Mouse (Mus musculus): Measurements from ENCODE around the gene Rab31. TPM values are rescaled to one million over a fixed set of nuclear protein-coding genes. Genes with fewer than 3 reads are reported as not detected.

Gene Rab31
- total RNA-seq, 2 experiments from 2014 or later, result 6.9 to 8.1 TPM

DNA sequence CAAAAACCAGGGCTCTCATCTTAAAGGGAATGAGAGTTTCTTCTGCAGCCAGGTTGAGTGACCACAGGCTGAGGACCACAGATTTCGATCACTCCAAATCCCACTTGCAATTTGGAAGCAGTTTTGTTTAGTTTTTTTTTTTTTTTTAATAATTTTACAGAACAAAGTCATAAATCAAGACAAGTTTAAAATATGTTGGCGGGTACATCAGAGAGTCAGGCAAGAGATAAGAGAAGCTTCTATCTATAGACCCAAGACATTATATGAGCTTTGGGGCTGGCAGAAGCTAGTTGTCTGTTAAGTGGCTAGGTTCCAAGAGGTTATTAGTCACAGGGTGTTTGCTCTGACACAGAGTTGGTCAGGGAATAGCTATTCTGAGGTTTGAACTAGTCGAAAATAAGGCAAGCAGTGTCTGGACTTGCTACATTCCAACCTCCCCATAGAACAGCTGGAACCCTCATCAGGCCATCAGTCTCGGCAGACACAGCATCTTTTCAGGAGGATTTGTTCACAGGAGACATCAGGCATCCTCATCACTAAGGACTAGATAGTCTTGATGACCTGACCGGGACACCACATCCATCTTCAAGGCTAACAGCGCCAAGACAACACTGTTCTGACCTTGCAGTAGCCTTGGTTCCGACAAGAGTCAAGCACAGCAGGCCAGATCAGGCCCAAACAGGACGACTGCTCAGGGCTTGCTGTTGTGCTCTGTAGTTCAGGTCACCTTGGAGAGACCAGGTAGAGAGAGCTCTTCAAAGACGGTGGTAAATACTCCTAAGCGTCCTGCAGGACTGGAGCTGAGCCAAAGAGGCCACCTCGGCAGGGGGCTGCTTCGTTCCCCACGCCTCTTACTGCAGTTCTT is 68.8 kb downstream of the Rab31 start:
- no peak for DNase-seq

DNA sequence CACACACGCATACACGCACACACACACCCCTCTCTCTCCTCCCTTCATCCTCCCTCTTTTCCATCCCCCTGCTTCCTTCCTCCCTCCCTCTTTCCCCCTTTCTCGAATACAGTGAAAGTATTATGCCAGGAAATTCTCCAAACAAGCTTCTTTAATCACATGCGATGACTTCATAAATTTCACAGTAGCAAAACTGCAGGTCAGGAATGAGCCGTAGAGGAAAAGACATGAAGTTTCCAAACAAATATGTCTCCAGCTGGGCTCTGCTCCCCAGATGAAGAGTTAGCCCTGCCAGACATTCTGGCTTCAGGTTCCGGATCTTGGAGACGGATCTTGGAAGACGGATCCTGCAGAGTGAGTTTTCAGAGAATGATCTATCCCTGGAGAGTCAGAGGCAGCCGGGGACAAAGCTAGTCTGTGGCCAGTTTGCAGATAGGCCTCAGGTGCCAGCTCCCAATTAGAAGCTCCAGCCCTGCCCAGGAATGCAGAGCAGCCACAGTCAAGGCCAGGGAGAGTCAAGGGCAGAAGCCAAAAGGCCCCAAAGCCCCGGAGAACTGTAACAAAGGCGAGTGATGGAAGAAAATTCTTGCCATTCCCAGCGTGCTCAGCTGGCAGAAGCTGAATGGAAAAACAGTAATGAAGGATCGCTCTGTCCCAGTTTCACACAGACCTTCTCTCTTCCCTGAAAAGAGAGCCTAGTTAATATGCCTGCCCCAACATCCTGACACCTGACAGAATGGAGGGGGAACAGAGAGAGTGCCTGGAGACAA is 70.6 kb downstream of the Rab31 start:
- DNase-seq, result peak; percentile 89

DNA sequence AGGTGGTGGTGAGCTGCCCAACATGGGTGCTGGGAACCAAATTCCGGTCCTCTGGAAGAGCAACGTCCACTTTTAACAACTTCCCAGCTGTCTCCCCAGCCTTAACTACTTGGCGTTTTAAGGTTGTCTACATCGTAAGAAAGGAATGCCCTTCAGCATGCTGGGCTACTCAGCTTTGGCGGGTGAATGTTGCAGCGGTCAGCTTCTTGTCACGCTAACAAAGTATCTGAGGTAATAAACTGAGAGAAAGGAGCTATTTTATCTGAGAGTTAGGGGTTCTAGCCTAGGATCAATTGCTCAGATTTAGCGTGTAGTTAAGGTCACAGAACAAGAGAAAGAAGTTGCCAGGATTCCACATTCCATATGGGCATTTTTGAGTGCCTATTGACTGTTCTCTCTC is 71.2 kb downstream of the Rab31 start:
- no peak for DNase-seq

DNA sequence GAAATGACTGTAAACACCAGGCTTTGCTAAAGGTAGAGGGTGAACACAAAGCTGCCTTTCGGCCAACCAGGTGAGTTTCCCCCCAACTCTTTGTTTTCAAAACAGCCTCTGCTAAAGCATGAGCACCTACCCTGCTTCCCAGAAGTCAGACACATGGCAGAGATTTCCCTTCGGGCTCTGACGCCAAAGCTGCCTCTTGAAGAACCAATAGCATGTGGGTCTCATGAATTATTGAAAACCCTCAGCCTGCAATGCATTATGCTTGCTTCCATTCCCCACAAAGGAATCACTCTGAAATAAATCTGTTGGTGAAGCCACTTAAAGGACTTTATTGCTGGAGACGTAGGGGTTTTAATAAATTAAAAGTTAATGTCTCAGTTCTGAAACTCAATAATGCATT is 72.5 kb downstream of the Rab31 start:
- no peak for DNase-seq

DNA sequence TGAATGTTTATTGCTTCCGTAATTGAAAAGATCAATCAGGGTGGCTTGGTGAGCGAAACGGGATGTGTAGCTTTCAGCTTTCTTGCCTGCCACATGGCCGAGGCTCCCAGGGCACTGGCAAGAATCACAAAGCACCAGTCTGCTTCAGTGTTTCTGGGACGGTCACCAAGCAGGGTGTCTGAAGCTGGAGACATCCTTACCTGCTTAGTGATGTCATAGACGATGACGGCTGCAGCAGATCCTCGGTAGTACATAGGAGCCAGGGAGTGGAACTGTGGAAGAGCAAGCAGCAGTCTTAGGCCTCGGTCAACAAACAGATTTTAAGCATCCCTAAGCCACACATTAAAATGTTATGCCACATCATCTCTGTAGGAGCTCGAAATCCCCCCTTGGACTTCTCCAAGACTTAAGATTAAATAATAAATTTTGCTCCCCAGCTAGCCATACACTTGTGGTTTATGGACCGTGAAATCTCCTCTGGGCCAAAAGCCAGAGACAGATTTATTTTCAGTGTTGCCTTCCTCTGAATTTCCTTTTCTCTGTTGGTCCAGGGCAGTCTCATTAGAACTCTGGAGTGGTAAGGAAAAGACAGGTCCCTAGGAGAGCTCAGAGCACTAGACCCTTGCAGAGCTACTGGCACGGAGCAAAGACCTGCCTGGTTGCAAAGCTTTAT is 74.6 kb downstream of the Rab31 start:
- DNase-seq, result no peak

DNA sequence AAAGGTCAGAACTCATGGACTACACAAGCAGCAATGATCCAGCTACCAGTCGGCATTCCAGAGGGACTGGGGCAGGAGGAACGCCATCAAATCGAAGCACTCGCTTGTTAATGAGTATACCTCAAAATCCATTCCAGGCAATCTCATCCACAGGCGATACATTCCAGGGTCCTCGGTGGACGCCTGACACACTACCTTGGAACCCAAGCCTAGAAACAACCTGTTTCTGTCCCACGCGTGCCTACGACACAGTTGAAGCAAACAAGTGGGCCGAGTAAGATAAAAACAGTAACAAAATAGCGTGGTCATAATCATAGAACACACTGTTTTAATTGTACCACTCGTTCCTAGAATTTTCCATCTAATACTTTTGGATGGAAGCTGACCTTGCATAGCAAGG is 75.6 kb downstream of the Rab31 start:
- no peak for DNase-seq

DNA sequence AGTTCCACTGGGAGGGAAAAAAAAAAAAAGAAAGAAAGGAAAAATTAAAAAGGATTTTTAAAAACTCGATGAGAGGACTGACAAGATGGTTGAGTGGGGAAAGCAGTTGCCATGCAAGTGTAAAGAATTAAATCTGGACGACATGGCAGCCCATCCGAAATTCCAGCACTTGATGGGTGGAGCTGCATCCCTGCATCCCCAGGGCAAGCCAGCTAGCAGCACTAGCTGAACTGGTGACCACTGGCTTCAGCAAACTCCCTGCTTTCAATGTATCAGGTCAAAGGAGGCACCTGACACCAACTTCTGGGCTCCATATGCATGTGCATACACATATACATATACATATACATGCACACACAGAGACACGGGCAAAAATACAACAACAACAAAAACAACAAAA is 80.3 kb downstream of the Rab31 start:
- no peak for DNase-seq

DNA sequence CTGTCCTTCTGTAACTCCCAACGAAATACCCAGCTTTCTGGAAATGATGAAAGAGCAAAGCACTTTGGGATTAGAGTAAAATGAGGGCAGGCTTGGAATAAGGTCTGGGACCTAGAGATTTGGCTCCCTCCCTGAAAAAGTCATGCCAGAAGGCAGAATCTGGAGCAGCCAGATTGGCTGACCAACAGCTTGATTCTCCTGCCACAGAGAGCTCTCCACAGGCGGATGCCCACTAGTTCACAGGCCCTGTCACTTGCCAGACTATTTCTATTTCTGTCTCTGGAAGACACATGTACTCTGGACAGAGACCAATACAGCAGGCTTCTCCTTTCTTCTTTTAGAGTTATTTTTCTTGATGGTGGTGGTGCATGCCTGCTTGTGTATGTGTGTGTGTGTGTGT is 88.8 kb downstream of the Rab31 start:
- DNase-seq, result peak; percentile 72

DNA sequence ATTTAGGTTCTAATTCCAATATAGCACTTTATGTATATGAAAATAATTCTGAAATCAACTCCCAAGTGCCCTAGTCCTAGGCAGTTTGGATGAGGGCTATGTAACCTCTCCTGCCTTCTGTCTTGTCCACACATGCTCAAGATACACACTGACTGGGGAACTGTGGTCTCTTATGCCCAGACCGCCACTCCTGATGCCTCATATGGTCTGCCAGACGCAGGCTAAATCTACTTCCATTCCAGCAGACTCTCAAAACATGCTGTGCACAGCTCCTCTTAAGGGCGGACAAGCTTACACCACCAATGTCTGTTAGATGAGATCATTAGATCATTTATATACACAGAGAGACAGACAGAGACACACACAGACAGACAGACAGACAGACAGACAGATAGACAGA is 89.2 kb downstream of the Rab31 start:
- peak; percentile 31 for DNase-seq

DNA sequence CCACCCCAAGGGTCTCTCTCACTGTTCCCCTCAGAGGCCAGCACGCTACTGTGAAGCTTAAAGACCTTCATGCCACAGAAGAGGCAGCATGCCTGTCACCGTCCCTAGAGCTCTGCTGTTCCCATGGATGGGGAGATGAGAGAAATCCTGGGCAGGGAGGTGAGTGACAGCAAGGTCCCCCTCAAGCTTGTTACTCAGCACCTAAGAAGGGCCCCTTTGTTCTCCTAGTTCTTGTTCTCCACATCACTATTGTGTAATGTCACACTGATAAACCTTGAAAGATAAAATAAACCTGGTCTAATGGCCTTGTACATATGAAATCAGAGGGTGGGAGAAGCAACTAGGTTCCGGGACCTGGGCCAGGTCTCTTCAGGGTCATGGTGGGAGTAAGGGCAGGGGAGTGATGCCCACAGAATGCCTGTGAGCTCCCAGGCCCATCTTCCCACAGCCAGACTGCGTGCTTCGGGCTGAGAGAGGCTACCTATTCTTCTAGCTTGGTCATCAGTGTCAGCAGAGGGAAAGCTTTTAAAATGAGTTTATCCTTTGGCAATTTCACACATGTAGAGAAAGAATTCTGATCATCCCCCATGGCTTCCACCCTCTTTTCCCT is 90.4 kb downstream of the Rab31 start:
- no peak for DNase-seq

DNA sequence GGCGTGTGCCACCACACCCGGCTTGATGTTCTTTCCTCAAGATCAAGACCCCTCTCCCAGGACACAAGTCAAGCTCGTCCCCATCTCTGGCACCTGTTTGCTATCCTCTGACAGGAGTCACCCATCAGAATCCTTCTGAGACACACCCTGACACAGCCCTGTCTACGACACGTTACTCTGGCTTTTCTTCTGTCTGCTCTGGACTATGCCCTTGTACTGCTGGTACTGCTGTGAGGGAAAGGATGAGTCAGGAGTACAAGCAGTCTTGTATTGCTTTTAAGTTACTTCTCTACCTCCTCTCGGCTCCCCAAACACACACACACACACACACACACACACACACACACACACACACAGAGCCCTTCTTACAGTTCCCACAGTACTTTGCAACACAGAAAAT is 91.0 kb downstream of the Rab31 start:
- DNase-seq, result no peak

DNA sequence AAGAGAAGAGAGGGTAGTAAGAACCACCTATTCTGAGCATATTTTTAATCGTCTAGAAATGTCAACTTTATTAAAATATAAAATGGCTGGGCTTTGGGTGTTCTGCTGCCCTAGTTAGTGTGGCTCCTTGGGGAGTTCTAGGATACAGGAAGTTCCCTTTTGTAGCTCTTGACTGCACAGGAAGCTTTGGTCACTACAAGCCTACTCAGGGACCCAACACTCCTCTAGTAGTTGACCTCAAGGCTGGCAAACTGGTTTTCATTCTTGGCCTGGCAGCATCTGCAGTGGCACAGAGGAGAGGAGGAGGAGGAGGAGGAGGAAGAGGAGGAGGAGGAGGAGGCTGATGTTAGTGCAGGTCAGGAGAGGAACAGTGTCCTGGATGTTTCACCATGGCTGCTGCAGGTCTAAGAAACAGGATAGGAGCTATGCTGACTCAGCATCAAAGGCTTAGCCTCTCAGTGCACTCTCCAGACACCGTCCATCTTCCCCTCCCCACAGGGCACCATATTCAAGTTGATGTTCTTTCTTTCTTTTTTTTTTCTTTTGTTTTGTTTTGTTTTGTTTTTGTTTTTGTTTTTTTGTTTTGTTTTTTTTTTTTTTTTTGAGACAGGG is 91.6 kb downstream of the Rab31 start:
- no peak for DNase-seq

DNA sequence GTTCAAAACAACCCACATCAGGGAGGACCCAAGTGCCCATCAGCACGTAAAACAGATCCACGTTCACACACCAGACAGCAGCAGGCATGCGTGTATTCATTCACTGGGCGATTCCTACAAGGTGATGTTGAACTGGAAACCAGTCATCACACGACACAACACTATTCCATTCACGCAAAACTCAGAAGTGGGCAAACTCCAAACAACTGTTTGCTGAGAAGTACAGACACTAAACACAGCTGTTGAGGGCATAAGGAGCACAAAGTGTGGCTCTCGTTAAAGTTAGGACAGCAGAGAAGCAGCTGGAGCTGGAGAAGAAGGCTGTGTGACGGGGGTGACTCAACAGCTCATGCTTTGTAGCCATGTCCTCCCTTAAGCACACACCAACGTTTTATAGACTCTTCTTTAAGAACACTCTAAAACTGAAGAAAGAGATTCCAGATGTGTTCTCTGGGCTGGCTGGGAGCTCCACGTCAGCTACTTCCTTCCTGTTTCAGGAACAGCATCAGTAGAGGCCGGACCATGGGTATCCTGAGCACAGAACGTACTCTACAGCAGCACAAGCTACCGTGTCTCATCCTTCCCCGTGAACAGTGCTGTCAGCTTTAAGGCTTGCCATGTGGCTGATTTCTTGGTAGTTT is 92.6 kb downstream of the Rab31 start:
- DNase-seq, result peak; percentile 56

DNA sequence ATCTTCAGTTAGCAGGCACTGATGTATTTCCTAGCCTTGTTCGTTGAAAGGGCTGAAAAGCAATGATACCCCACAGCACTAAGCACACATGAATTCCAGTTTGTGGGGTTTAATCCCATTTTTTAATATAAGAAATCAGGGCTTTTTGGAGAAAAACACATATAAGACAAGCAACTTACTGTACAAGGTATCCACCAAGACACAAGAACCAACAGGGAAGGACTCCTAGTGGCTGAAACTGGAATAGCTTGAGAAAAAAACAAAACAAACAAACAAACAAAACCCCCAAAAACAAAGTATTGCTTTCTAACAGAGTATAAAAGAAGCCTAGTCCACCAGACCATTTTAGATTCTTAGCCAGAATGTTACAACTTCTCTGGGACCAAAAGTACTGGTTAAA is 94.8 kb downstream of the Rab31 start:
- DNase-seq, result no peak

DNA sequence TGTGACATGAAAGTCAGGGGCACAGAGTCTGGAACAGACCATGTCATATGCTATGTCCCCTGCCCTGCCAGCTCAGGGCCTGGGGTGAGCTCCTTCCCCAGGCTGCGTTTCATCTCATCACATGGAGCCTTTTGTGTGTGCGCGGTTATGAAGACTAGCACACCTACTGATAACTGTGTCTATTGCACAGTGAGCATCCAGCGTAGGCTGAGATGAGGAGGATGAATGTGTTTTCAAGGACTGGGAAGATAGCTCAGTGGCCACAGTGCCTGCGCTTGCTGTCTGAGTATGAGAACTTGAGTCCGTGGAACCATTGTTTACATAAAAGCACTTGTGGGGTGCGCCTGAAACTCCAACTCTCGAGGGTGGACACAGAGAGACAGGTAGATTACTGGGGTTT is 96.0 kb downstream of the Rab31 start:
- no peak for DNase-seq

DNA sequence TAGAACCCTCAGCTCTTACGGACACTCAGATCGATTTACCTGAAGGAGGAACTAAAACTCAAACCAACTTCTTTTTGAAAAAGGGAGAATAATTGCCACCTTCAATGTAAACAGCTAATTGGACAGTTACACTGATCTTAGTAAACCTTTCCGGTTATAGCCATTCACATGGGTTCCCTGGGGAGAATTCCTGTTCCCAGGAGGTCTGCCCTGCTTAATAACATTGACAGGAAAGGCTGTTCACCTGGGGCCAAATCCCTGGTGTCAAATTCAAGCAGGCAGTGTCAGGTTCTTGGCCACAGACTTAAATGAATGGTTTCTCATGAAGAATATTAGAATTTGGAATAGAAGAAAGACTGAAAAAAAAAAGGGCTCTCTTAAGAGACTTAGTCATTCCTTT is 96.6 kb downstream of the Rab31 start:
- DNase-seq, result no peak

DNA sequence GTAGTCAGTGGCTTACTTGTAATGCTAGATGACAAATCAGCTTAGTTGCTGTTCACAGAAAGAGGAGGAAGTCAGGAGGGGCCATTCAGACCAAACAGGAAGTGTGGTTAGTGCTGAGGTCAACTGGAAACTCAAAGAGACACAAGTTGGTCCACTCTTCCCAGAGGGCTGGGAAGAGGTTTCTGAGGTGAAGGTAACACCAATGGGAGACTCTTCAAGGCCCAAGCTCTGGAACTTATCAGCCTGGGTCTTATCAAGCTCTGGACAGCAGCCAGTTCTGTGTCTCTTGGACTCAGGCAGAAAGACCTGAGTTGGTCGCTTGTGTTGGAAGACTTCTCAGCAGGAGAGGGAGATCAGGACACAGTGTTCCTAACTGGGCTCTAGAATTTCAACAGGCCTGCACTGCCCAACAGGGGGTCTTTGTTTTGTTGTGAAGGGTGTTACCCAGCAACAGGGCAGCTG is 97.8 kb downstream of the Rab31 start:
- DNase-seq, result no peak

DNA sequence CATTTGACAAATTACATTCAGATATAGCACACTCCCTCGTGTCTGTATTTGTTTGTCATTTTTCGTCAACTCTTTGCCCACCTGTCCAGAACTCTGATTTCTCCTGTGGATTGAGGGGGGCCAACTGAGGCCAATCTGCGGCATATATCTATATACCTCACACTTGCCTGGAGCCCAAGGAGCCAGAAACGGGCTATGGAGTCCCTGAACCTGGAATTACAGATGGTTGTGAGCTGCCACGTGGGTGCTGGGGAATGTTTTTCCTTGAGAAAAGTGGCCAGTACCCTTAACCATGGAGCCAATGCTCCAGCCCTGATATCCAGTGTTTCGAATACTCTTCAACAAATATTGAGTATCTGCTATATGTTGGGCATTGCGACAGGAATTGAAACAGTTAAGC is 99.6 kb downstream of the Rab31 start:
- DNase-seq, result no peak

DNA sequence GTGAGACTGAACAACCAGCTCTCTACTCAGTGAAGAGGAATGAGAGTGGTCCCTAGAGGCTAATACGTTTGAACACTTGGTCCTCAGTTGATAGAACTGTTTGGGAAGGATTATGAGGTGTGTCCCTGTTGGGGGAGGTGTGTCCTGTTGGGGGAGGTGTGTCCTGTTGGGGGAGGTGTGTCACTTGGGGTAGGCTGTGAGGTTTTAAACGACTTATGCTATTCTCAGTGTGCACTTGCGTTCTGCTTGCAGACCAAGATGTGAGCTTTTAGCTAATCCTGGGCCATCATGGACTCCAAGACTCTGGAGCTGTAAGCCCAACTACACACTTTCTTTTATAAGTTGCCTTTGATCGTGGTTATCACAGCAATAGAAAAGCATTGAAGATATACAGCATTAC is 103.5 kb downstream of the Rab31 start:
- no peak for DNase-seq

DNA sequence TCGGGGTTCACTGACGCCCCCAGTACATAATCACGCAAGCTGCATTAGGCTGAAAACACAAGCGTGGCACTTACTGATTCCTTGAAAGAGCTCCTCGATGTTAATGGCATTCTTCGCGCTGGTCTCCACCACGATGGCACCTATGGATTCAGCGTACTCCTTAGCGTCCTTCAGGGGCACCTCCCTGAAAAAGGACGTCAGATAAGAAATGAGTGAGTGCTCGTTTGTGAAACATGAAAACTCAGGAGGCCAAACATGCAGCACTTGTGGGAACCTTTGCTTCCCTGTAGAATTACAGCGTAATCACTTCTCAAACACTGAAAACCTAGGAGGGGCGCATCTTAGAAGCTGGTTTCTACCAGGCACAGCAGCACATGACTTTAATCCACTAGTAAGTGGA is 104.8 kb downstream of the Rab31 start:
- DNase-seq, result no peak

DNA sequence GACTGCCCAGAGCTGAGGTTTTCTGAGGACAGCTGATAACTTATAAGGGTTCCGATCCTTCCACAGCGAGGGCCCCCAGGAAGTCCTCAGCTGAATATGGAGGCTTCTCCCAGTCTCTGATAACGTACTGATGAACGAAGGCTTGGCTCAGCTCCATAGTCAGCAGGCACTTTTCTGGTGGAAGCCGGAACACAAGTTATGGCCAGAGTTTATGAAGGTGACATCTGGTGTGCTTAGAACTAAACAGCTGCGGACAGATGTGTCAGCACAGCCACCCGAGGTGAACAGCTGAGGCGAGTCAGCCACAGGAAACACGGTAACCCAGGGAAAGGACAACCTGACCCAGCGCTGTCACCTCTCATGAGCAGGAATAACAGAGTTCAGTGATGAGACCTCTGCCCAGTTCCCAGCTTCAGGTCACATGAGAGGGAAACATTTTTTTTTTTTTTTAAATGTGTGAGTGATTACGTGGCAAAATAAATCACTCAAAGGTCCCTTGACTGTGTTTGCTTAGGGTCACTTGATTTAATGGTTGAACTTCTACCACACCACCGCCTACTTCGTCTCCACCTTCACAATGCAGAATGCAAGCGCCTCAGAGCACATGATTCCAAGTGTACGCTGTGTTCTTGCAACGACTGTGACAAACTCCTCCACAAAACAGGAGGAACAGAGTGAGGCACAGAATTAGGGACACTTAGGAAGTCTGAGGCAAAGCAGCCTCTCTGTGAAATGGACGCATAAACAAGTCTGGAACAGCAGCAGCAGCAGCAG is 106.0 kb downstream of the Rab31 start:
- no peak for DNase-seq
